Mouse (Mus musculus) CH12F3 (cell line): Measurements from ENCODE around the gene Slc38a8.

Experiments used
- in situ Hi-C: fragments of 300-500 bp; cut with MboI; formaldehyde crosslinking; loops from 2 replicates; pipeline ENCODE4 v1.14.3; 2020; ENCODE audit warnings: low sequenced_read_pairs

Gene Slc38a8

GRCm38 (mm10) chr8:119501598-119501997, at the start of gene Slc38a8:
TSS of gene Slc38a8 (minus strand) at chr8:119501698.
- in situ Hi-C loops, result no loop called here

- in situ Hi-C loops, result no loop called here
Measured at GRCm38 (mm10) chr8:119548560-119549113, 47.1 kb upstream of the Slc38a8 start.

GRCm38 (mm10) chr8:119547019-119547691, 45.7 kb upstream of the Slc38a8 start:
- in situ Hi-C loops, result no loop called here

GRCm38 (mm10) chr8:119545791-119546190, 44.3 kb upstream of the Slc38a8 start:
- in situ Hi-C loops, result no loop called here

GRCm38 (mm10) chr8:119545180-119545579, 43.7 kb upstream of the Slc38a8 start:
- in situ Hi-C loops, result no loop called here

- in situ Hi-C loops, result no loop called here
Measured at GRCm38 (mm10) chr8:119544606-119545005, 43.1 kb upstream of the Slc38a8 start.

GRCm38 (mm10) chr8:119531973-119532372, 30.5 kb upstream of the Slc38a8 start:
- in situ Hi-C loops, result no loop called here

- in situ Hi-C loops, result no loop called here
Measured at GRCm38 (mm10) chr8:119531397-119531796, 29.9 kb upstream of the Slc38a8 start.

- in situ Hi-C loops, result no loop called here
Measured at GRCm38 (mm10) chr8:119530937-119531336, 29.4 kb upstream of the Slc38a8 start.

GRCm38 (mm10) chr8:119528762-119529161, 27.3 kb upstream of the Slc38a8 start:
- in situ Hi-C loops, result no loop called here

- in situ Hi-C loops, result no loop called here
Measured at GRCm38 (mm10) chr8:119520102-119520501, 18.6 kb upstream of the Slc38a8 start.

- in situ Hi-C loops, result no loop called here
Measured at GRCm38 (mm10) chr8:119516674-119517073, 15.2 kb upstream of the Slc38a8 start.

- in situ Hi-C loops, result no loop called here
Measured at GRCm38 (mm10) chr8:119515767-119516166, 14.3 kb upstream of the Slc38a8 start.

GRCm38 (mm10) chr8:119514940-119515339, 13.4 kb upstream of the Slc38a8 start:
- in situ Hi-C loops, result no loop called here

GRCm38 (mm10) chr8:119513405-119513804, 11.9 kb upstream of the Slc38a8 start:
- in situ Hi-C loops, result no loop called here

GRCm38 (mm10) chr8:119511722-119512121, 10.2 kb upstream of the Slc38a8 start:
- in situ Hi-C loops, result no loop called here

- in situ Hi-C loops, result no loop called here
Measured at GRCm38 (mm10) chr8:119510471-119510870, 9.0 kb upstream of the Slc38a8 start.

GRCm38 (mm10) chr8:119506106-119506505, 4.6 kb upstream of the Slc38a8 start:
- in situ Hi-C loops, result no loop called here

- in situ Hi-C loops, result no loop called here
Measured at GRCm38 (mm10) chr8:119505488-119505887, 4.0 kb upstream of the Slc38a8 start.

GRCm38 (mm10) chr8:119503191-119503767, 1.8 kb upstream of the Slc38a8 start:
- in situ Hi-C loops, result no loop called here

GRCm38 (mm10) chr8:119502111-119502510, 613 bp upstream of the Slc38a8 start:
- in situ Hi-C loops, result no loop called here

- in situ Hi-C loops, result loop anchor here (10.0 kb wide), 1 partner anchor 65 kb away; the partner anchor contains the start of gene Osgin1
Measured at GRCm38 (mm10) chr8:119499836-119500235, 1.7 kb downstream of the Slc38a8 start.
